Mouse (Mus musculus) kidney, adult 11 months (tissue): ENCODE measurements at regions not wholly inside any gene's neighbourhood (a gene's known extent, or its start where the extent isn't known, plus 50 kb on each side); places are given as distances from the start of the nearest gene placed in this dataset.

ENCODE experiments used
- DNase-seq: peaks from one replicate; pipeline ENCODE4 v3.0.0; 2022

- DNase-seq, result peak; percentile 6
These were observed 74.6 kb upstream of the Fermt1 start for GRCm38 (mm10) chr2:133020173-133020837.

- DNase-seq, result no peak
These were observed 75.5 kb upstream of the Fermt1 start for GRCm38 (mm10) chr2:133021244-133021643.

GRCm38 (mm10) chr2:133027038-133027437 is 81.3 kb upstream of the Fermt1 start:
- DNase-seq, result no peak

- no peak for DNase-seq
These were observed 89.7 kb upstream of the Fermt1 start for GRCm38 (mm10) chr2:133035421-133035820.

GRCm38 (mm10) chr2:133040708-133041107 is 95.0 kb upstream of the Fermt1 start:
- DNase-seq, result no peak

GRCm38 (mm10) chr2:133077698-133078356 is 132.1 kb upstream of the Fermt1 start:
- no peak for DNase-seq

GRCm38 (mm10) chr2:133090976-133091375 is 145.3 kb upstream of the Fermt1 start:
- no peak for DNase-seq

GRCm38 (mm10) chr2:133113642-133114041 is 167.9 kb upstream of the Fermt1 start:
- peak; percentile 15 for DNase-seq

- no peak for DNase-seq
These were observed 172.9 kb upstream of the Fermt1 start for GRCm38 (mm10) chr2:133118651-133119050.

- DNase-seq, result no peak
These were observed 179.6 kb upstream of the Fermt1 start for GRCm38 (mm10) chr2:133125212-133125801.

- no peak for DNase-seq
These were observed 189.2 kb upstream of the Fermt1 start for GRCm38 (mm10) chr2:133134878-133135277.

- DNase-seq, result no peak
These were observed 193.2 kb upstream of the Fermt1 start for GRCm38 (mm10) chr2:133138877-133139276.

GRCm38 (mm10) chr2:133141341-133142035 is 195.8 kb upstream of the Fermt1 start:
- no peak for DNase-seq

- no peak for DNase-seq
These were observed 206.8 kb upstream of the Fermt1 start for GRCm38 (mm10) chr2:133152461-133152860.

- DNase-seq, result no peak
These were observed 210.8 kb upstream of the Fermt1 start for GRCm38 (mm10) chr2:133156537-133156936.

- DNase-seq, result no peak
These were observed 212.5 kb upstream of the Fermt1 start for GRCm38 (mm10) chr2:133158206-133158605.

GRCm38 (mm10) chr2:133159398-133159797 is 213.7 kb upstream of the Fermt1 start:
- DNase-seq, result no peak

- DNase-seq, result peak; percentile 82
These were observed 230.7 kb upstream of the Fermt1 start for GRCm38 (mm10) chr2:133176411-133176810.

- DNase-seq, result peak; percentile 45
These were observed 235.5 kb upstream of the Fermt1 start for GRCm38 (mm10) chr2:133181216-133181615.

GRCm38 (mm10) chr2:133182920-133183319 is 237.2 kb upstream of the Fermt1 start:
- no peak for DNase-seq

GRCm38 (mm10) chr2:133204295-133204866 is 258.7 kb upstream of the Fermt1 start:
- DNase-seq, result no peak

GRCm38 (mm10) chr2:133208498-133208897 is 262.8 kb upstream of the Fermt1 start:
- DNase-seq, result no peak
